Mouse (Mus musculus) heart, embryonic 15.5 days (tissue): ENCODE measurements around the gene Agt. TPM values are rescaled to one million over a fixed set of nuclear protein-coding genes. Genes with fewer than 3 reads are reported as not detected.

Experiments used
- ATAC-seq: fragments of 200-750 bp; cut with Nextera tagmentation; replicated peaks from 2 replicates; pipeline ENCODE4 v1.8.0; 2017; ENCODE audit warnings: low read depth, moderate TSS enrichment; ENCODE audit not compliant: insufficient number of reproducible peaks, insufficient read depth, low FRiP score
- H3K27ac ChIP-seq: fragments of 300-500 bp; sonication (generic); 2 replicates; pipeline ENCODE4 v1.5.1; 2015; ENCODE audit warnings: mild to moderate bottlenecking, inconsistent platforms
- H3K27me3 ChIP-seq: fragments of 300-500 bp; sonication (generic); 2 replicates; pipeline ENCODE4 v1.6.1; 2015; ENCODE audit warnings: inconsistent platforms
- H3K36me3 ChIP-seq: fragments of 300-500 bp; sonication (generic); 2 replicates; pipeline ENCODE4 v1.6.1; 2015; ENCODE audit warnings: mild to moderate bottlenecking, inconsistent platforms
- H3K4me1 ChIP-seq: fragments of 300-500 bp; sonication (generic); replicated peaks from 2 replicates; pipeline ENCODE4 v1.6.1; 2015; ENCODE audit warnings: inconsistent platforms
- H3K4me2 ChIP-seq: fragments of 300-500 bp; sonication (generic); 2 replicates; pipeline ENCODE4 v1.6.1; 2015; ENCODE audit warnings: inconsistent platforms, mild to moderate bottlenecking, moderate library complexity
- H3K4me3 ChIP-seq: fragments of 300-500 bp; sonication (generic); 2 replicates; pipeline ENCODE4 v1.5.1; 2015; ENCODE audit warnings: mild to moderate bottlenecking, inconsistent platforms
- H3K9ac ChIP-seq: fragments of 300-500 bp; sonication (generic); 2 replicates; pipeline ENCODE4 v1.6.1; 2015; ENCODE audit warnings: mild to moderate bottlenecking, inconsistent platforms
- H3K9me3 ChIP-seq: fragments of 300-500 bp; sonication (generic); replicated peaks from 2 replicates; pipeline ENCODE4 v1.6.1; 2016; ENCODE audit warnings: inconsistent platforms
- WGBS: fragments of 180-500 bp; shearing (Covaris S2); methylation state at CpG from one replicate; pipeline ENCODE4 v1.1.7; 2015; ENCODE audit warnings: mixed read lengths; 5-methylcytosine and 5-hydroxymethylcytosine counted together
- polyA plus RNA-seq: library from polyadenylated mRNA; unstranded; fragments of >200 nt; fragmentation: Nextera tagmentation; extraction: Ambion mirVana; gene quantifications from 2 replicates; pipeline ENCODE4 v1.2.1, GENCODE M21; 2015

Gene Agt
- polyA plus RNA-seq, 1 experiment from 2014 or later = 1.3 TPM

GRCm38 (mm10) chr8:124575811-124576210 lies 6.3 kb upstream of the Agt start, which contains the start of gene Capn9:
Gene Capn9 (plus strand): TSS chr8:124576111.
- Histone ChIP-seq H3K36me3 (no peaks in the 10 kb centered on the region), H3K27me3 (no peaks in the 10 kb centered on the region), H3K4me3 (no peak within 1 kb of the TSS), H3K4me1 (peaks cover 7% of the 10 kb centered on the region), H3K9ac (no peak within 1 kb of the TSS), H3K9me3 (no peaks in the 10 kb centered on the region), H3K27ac (no peak within 1 kb of the TSS), H3K4me2 (no peak within 1 kb of the TSS)
- WGBS = 83% methylated on average over 8 of the region's 8 CpGs
- no peak for ATAC-seq

- H3K4me3 ChIP-seq = no peak overlapping the region
- H3K27me3 ChIP-seq = no peaks in the 10 kb centered on the region
- peaks cover 18% of the 10 kb centered on the region for H3K4me1 ChIP-seq
- WGBS = 56% methylated on average over 15 of the region's 15 CpGs
- no peaks in the 10 kb centered on the region for H3K36me3 ChIP-seq
- H3K4me2 ChIP-seq = 0 out of 2 replicates have a peak overlapping the region, but pooled peaks have one; percentile 22
- ATAC-seq = peak; percentile 5; the same call in 1 of the 2 replicates
- no peaks in the 10 kb centered on the region for H3K9me3 ChIP-seq
- no peak overlapping the region for H3K9ac ChIP-seq
- peak overlapping the region; percentile 29; the same call in 1 of the 2 replicates for H3K27ac ChIP-seq
These were observed 4.2 kb upstream of the Agt start for GRCm38 (mm10) chr8:124573552-124574340.

GRCm38 (mm10) chr8:124572430-124572775 lies 2.9 kb upstream of the Agt start:
- no peak for ATAC-seq
- no peak overlapping the region for H3K4me3 ChIP-seq
- no peaks in the 10 kb centered on the region for H3K27me3 ChIP-seq
- no peak overlapping the region for H3K27ac ChIP-seq
- H3K36me3 ChIP-seq = no peaks in the 10 kb centered on the region
- no peak overlapping the region for H3K9ac ChIP-seq
- no peaks in the 10 kb centered on the region for H3K9me3 ChIP-seq
- peaks cover 18% of the 10 kb centered on the region for H3K4me1 ChIP-seq
- no peak overlapping the region for H3K4me2 ChIP-seq

- Histone ChIP-seq H3K4me3 (no peak overlapping the region), H3K36me3 (no peaks in the 10 kb centered on the region), H3K4me2 (no peak overlapping the region), H3K9me3 (no peaks in the 10 kb centered on the region), H3K27me3 (no peaks in the 10 kb centered on the region), H3K4me1 (peaks cover 18% of the 10 kb centered on the region), H3K27ac (peak overlapping the region; percentile 60), H3K9ac (no peak overlapping the region)
- 48% methylated on average over 8 of the region's 8 CpGs for WGBS
- peak; percentile 79 for ATAC-seq
These were observed 2.4 kb upstream of the Agt start for GRCm38 (mm10) chr8:124571732-124572429.

GRCm38 (mm10) chr8:124569100-124569499 lies 406 bp downstream of the Agt start:
- 0 out of 2 replicates have a peak overlapping the region, but pooled peaks have one; percentile 7 for H3K9ac ChIP-seq
- no peaks in the 10 kb centered on the region for H3K9me3 ChIP-seq
- H3K4me1 ChIP-seq = peaks cover 18% of the 10 kb centered on the region
- WGBS = 66% methylated on average over 2 of the region's 2 CpGs
- no peaks in the 10 kb centered on the region for H3K36me3 ChIP-seq
- no peak overlapping the region for H3K4me3 ChIP-seq
- no peak for ATAC-seq
- no peak overlapping the region for H3K4me2 ChIP-seq
- H3K27ac ChIP-seq = peak overlapping the region; percentile 20; the same call in 1 of the 2 replicates
- no peaks in the 10 kb centered on the region for H3K27me3 ChIP-seq

- H3K9me3 ChIP-seq = no peaks in the 10 kb centered on the region
- ATAC-seq = no peak
- no peak overlapping the region for H3K27ac ChIP-seq
- no peak overlapping the region for H3K4me2 ChIP-seq
- H3K27me3 ChIP-seq = peaks cover 7% of the 10 kb centered on the region; the same call in 1 of the 2 replicates
- WGBS = 66% methylated on average over 3 of the region's 3 CpGs
- H3K36me3 ChIP-seq = no peaks in the 10 kb centered on the region
- peaks cover 11% of the 10 kb centered on the region for H3K4me1 ChIP-seq
- H3K4me3 ChIP-seq = no peak overlapping the region
- no peak overlapping the region for H3K9ac ChIP-seq
These were observed 1.9 kb downstream of the Agt start for GRCm38 (mm10) chr8:124567584-124567983.

GRCm38 (mm10) chr8:124567126-124567525 lies 2.4 kb downstream of the Agt start:
- peaks cover 7% of the 10 kb centered on the region; the same call in 1 of the 2 replicates for H3K27me3 ChIP-seq
- WGBS = 74% methylated on average over 6 of the region's 6 CpGs

GRCm38 (mm10) chr8:124557476-124557875 lies 12.0 kb downstream of the Agt start:
- no peak overlapping the region for H3K4me3 ChIP-seq
- peaks cover 10% of the 10 kb centered on the region for H3K4me1 ChIP-seq
- no peak overlapping the region for H3K4me2 ChIP-seq
- WGBS = 42% methylated on average over 5 of the region's 5 CpGs
- no peaks in the 10 kb centered on the region for H3K9me3 ChIP-seq
- no peak for ATAC-seq
- H3K36me3 ChIP-seq = peaks cover 3% of the 10 kb centered on the region
- H3K9ac ChIP-seq = no peak overlapping the region
- H3K27ac ChIP-seq = no peak overlapping the region
- H3K27me3 ChIP-seq = no peaks in the 10 kb centered on the region

More at GRCm38 (mm10) chr8:124567126-124567525, 2.4 kb downstream of the Agt start:
- Histone ChIP-seq H3K9ac (no peak overlapping the region), H3K4me1 (peaks cover 11% of the 10 kb centered on the region), H3K36me3 (no peaks in the 10 kb centered on the region), H3K4me2 (no peak overlapping the region), H3K4me3 (no peak overlapping the region), H3K9me3 (no peaks in the 10 kb centered on the region), H3K27ac (no peak overlapping the region)
- no peak for ATAC-seq

- Histone ChIP-seq H3K27me3 (no peaks in the 10 kb centered on the region), H3K4me1 (peaks cover 10% of the 10 kb centered on the region), H3K9me3 (no peaks in the 10 kb centered on the region), H3K4me3 (no peak overlapping the region), H3K27ac (no peak overlapping the region), H3K9ac (no peak overlapping the region), H3K36me3 (peaks cover 11% of the 10 kb centered on the region), H3K4me2 (no peak overlapping the region)
- 81% methylated on average over 13 of the region's 13 CpGs for WGBS
- no peak for ATAC-seq
These were observed 12.8 kb downstream of the Agt start for GRCm38 (mm10) chr8:124556658-124557057.

GRCm38 (mm10) chr8:124556164-124556563 lies 13.3 kb downstream of the Agt start:
- 61% methylated on average over 7 of the region's 7 CpGs for WGBS
- H3K9me3 ChIP-seq = no peaks in the 10 kb centered on the region
- no peak overlapping the region for H3K27ac ChIP-seq
- H3K4me3 ChIP-seq = no peak overlapping the region
- H3K27me3 ChIP-seq = no peaks in the 10 kb centered on the region
- peaks cover 10% of the 10 kb centered on the region for H3K4me1 ChIP-seq
- H3K9ac ChIP-seq = no peak overlapping the region
- H3K36me3 ChIP-seq = peaks cover 16% of the 10 kb centered on the region
- H3K4me2 ChIP-seq = no peak overlapping the region
- no peak for ATAC-seq

- H3K27me3 ChIP-seq = no peaks in the 10 kb centered on the region
- no peak overlapping the region for H3K27ac ChIP-seq
- ATAC-seq = no peak
- WGBS = 88% methylated on average over 7 of the region's 7 CpGs
- H3K4me2 ChIP-seq = no peak overlapping the region
- peaks cover 25% of the 10 kb centered on the region for H3K36me3 ChIP-seq
- no peak overlapping the region for H3K4me3 ChIP-seq
- no peaks in the 10 kb centered on the region for H3K9me3 ChIP-seq
- H3K9ac ChIP-seq = no peak overlapping the region
- H3K4me1 ChIP-seq = peaks cover 10% of the 10 kb centered on the region
These were observed 14.3 kb downstream of the Agt start for GRCm38 (mm10) chr8:124555113-124555750.
